Mouse (Mus musculus) Patski (cell line): ENCODE results near the gene Prcd. TPM values are rescaled to one million over a fixed set of nuclear protein-coding genes. Genes with fewer than 3 reads are reported as not detected.

Source experiments
- ATAC-seq: fragments of 100-300 bp; one replicate; pipeline ENCODE4 v1.8.0; 2021
- CTCF ChIA-PET: fragments of 350-600 bp; sonication (Branson Sonifier 250); formaldehyde crosslinking; loops from one replicate; lab custom pipeline; 2022; ENCODE audit warnings: inconsistent platforms; lab: Charles Lee
- POLR2A ChIA-PET: fragments of 350-600 bp; sonication (Branson Sonifier 250); formaldehyde crosslinking; loops from one replicate; lab custom pipeline; 2022; ENCODE audit warnings: antibody characterized with exemption, inconsistent platforms; lab: Charles Lee
- DNase-seq: peaks from one replicate; pipeline ENCODE4 v3.0.0-alpha.2; 2011; ENCODE audit warnings: low read depth, low spot score
- H3K27me3 ChIP-seq: fragments of 371-371 bp; one replicate; pipeline ENCODE4 v1.5.1; 2021
- CTCF ChIP-seq: fragments of 100-300 bp; IDR thresholded peaks from one replicate; pipeline ENCODE4 v1.5.1; 2021
- in situ Hi-C: fragments of 300-500 bp; cut with MboI; formaldehyde crosslinking; loops from 3 replicates; pipeline ENCODE4 v1.11.1; 2018; ENCODE audit warnings: low pct_unique_long_range_greater_than_20kb, mixed read lengths
- polyA plus RNA-seq: library from polyadenylated mRNA; unstranded; gene quantifications from one replicate; pipeline ENCODE4 v1.2.3, GENCODE M21; 2021

The Prcd gene
- polyA plus RNA-seq, 1 experiment from 2014 or later = 0.56 TPM

- in situ Hi-C loops = no loop called here
- H3K27me3 ChIP-seq = no peaks in the 10 kb centered on the region
- no peak for TF ChIP-seq CTCF
- ChIA-PET CTCF (interaction anchor here (2.2 kb wide), 1 partner anchor 24 kb away, joined by 10 read pairs; no protein-coding TSS in a partner anchor), POLR2A (interaction anchor here (1.2 kb wide), 1 partner anchor 24 kb away, joined by 4 read pairs; no protein-coding TSS in a partner anchor)
- DNase-seq (no peak), ATAC-seq (no peak)
Observed at GRCm38 (mm10) chr11:116667930-116668329, 14.6 kb downstream of the Prcd start.

GRCm38 (mm10) chr11:116668381-116668825 lies 15.1 kb downstream of the Prcd start:
- TF ChIP-seq CTCF = no peak
- no peak for DNase-seq
- H3K27me3 ChIP-seq = no peaks in the 10 kb centered on the region
- in situ Hi-C loops = no loop called here
- POLR2A ChIA-PET = interaction anchor here (1.2 kb wide), 1 partner anchor 25 kb away, joined by 4 read pairs; no protein-coding TSS in a partner anchor
- ATAC-seq = no peak
- CTCF ChIA-PET = interaction anchor here (1.3 to 2.2 kb wide), 2 partner anchors 24 to 28 kb away, joined by 4 to 10 read pairs; no protein-coding TSS in a partner anchor

DNA sequence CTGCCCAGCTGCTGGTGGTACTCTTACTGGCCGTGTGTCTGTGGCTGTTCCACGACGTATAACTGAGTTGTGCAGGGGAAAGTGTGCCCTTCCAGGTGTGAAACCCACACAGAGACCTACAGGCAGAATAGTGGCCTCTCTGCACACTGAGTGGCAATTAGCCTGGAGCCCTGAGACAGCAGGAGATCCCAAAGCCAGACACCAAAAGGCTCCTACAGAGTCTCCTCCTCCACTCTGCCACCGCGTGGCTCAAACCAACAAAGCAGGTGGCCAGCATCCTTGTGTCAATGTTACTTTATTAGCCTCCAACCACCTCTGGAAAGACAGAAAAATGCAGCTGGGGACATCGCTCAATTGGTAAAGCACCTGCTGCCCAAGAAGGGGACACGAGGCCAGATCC lies 15.5 kb downstream of the Prcd start:
- POLR2A ChIA-PET = interaction anchor here (0.6 to 1.2 kb wide), 2 partner anchors 25 to 50 kb away, joined by 3 to 4 read pairs; no protein-coding TSS in a partner anchor
- in situ Hi-C loops = no loop called here
- TF ChIP-seq CTCF = no peak
- no peaks in the 10 kb centered on the region for H3K27me3 ChIP-seq
- ATAC-seq (no peak), DNase-seq (no peak)
- CTCF ChIA-PET = interaction anchor here (0.9 to 4.4 kb wide), 4 partner anchors 11 to 139 kb away, joined by 3 to 55 read pairs (median 7); partner anchors contain the start of gene Cygb

DNA sequence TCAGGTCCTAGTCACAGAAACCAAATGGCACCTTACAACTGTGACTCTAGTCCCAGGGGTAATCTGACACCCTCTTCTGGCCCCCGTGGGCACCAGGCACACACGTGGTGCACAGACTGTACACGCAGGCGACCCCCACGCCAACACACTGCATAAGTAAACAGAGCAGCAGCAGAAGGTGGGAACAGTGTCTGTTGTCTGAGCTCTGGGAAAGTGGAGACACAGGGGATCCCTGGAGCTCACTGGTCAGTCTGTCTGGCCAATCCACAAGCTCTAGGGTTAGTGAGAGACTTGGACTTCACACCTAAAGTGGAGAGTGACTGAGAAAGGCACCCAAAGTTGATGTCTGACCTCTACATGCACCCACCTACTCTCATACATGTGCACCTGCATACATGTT lies 16.0 kb downstream of the Prcd start:
- TF ChIP-seq CTCF = no peak
- in situ Hi-C loops = no loop called here
- POLR2A ChIA-PET = interaction anchor here (0.6 to 1.2 kb wide), 3 partner anchors 26 to 172 kb away, joined by 3 to 4 read pairs (median 4); no protein-coding TSS in a partner anchor
- ATAC-seq (no peak), DNase-seq (no peak)
- CTCF ChIA-PET = interaction anchor here (0.9 to 4.4 kb wide), 5 partner anchors 12 to 139 kb away, joined by 3 to 55 read pairs (median 10); partner anchors contain the start of gene Cygb
- no peaks in the 10 kb centered on the region for H3K27me3 ChIP-seq

DNA sequence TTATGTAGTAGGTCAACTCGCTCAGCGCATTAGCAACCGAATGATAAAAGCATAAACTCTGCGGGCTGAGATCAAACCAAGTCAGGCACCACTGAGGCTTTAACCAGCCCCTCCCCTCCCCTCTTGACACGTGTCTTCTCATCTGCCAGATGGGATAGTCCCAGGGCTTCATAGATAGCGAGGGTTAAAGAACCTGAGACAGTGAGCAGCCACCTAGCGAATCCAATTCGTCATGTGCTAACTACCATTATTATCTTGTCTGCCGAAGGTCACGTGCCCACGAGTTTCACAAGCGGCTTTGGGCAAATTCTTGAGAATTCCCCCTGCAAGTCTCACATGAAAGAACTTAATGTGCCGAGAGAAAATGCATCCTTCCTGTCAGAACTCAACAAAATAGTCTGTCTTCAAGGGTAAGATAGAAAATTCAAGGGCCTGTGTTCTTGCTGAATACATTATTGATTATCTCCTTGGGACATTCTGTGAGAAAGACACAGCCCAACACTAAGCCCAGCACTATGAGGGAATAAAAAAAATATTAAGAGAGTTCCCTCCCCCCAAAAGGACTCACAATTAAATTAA lies 16.5 kb downstream of the Prcd start:
- ChIA-PET POLR2A (interaction anchor here (0.6 to 1.5 kb wide), 2 partner anchors 47 to 172 kb away, joined by 4 read pairs; no protein-coding TSS in a partner anchor), CTCF (interaction anchor here (0.9 to 4.4 kb wide), 4 partner anchors 12 to 138 kb away, joined by 3 to 55 read pairs (median 10); partner anchors contain the start of gene Cygb)
- no peak for TF ChIP-seq CTCF
- in situ Hi-C loops = no loop called here
- H3K27me3 ChIP-seq = no peaks in the 10 kb centered on the region
- ATAC-seq (no peak), DNase-seq (no peak)

DNA sequence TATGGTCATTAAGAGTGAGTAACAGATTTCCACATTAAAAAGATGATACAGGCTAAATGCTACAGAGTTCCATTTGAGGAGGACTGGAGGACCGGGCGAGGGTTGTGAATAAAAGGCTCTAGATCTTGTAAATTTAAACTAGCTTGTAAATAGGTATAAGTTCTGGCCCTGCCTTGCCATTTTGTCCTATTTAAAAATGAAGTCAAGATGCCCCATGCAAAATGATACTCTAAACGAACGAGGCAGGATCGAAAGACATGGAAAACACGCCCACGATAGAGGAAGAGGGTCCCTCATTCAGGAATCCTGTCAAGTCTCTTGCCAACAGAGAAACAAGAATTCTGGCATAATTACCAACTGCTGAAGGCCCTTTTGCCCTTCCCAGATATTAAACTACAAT lies 17.1 kb downstream of the Prcd start:
- CTCF ChIA-PET = interaction anchor here (0.5 to 4.4 kb wide), 16 partner anchors 11 to 976 kb away, joined by 3 to 55 read pairs (median 6); partner anchors contain the start of genes Cygb and Mxra7
- DNase-seq (no peak), ATAC-seq (no peak)
- no peaks in the 10 kb centered on the region for H3K27me3 ChIP-seq
- POLR2A ChIA-PET = interaction anchor here (1.0 to 1.5 kb wide), 4 partner anchors 24 to 141 kb away, joined by 3 to 4 read pairs (median 4); no protein-coding TSS in a partner anchor
- TF ChIP-seq CTCF = no peak
- in situ Hi-C loops = no loop called here

GRCm38 (mm10) chr11:116671112-116671844 lies 17.9 kb downstream of the Prcd start:
- DNase-seq (peak; percentile 98), ATAC-seq (peak; percentile 76)
- no peaks in the 10 kb centered on the region for H3K27me3 ChIP-seq
- in situ Hi-C loops = no loop called here
- POLR2A ChIA-PET = interaction anchor here (1.0 to 1.6 kb wide), 5 partner anchors 25 to 140 kb away, joined by 3 to 4 read pairs (median 3); no protein-coding TSS in a partner anchor
- peak; percentile 98 for TF ChIP-seq CTCF
- CTCF ChIA-PET = interaction anchor here (0.8 to 4.4 kb wide), 17 partner anchors 10 to 156 kb away, joined by 3 to 55 read pairs (median 6); partner anchors contain the start of genes Cygb and Mxra7

- DNase-seq (no peak), ATAC-seq (no peak)
- ChIA-PET CTCF (interaction anchor here (0.8 to 4.4 kb wide), 15 partner anchors 9 to 139 kb away, joined by 3 to 55 read pairs (median 6); partner anchors contain the start of gene Cygb), POLR2A (interaction anchor here (0.6 to 1.6 kb wide), 4 partner anchors 26 to 139 kb away, joined by 3 to 4 read pairs (median 3); no protein-coding TSS in a partner anchor)
- H3K27me3 ChIP-seq = no peaks in the 10 kb centered on the region
- no peak for TF ChIP-seq CTCF
- in situ Hi-C loops = no loop called here
Observed at GRCm38 (mm10) chr11:116671845-116672434, 18.6 kb downstream of the Prcd start.

- TF ChIP-seq CTCF = no peak
- ATAC-seq = no peak
- POLR2A ChIA-PET = interaction anchor here (0.6 to 1.6 kb wide), 4 partner anchors 21 to 137 kb away, joined by 3 read pairs; no protein-coding TSS in a partner anchor
- H3K27me3 ChIP-seq = no peaks in the 10 kb centered on the region
- no peak for DNase-seq
- in situ Hi-C loops = no loop called here
- CTCF ChIA-PET = interaction anchor here (0.8 to 4.4 kb wide), 8 partner anchors 8 to 147 kb away, joined by 3 to 55 read pairs (median 6); partner anchors contain the start of gene Cygb
Observed at GRCm38 (mm10) chr11:116672595-116672994, 19.3 kb downstream of the Prcd start.
